Mouse (Mus musculus) brain, embryonic 14.5 days (tissue): ENCODE data around the gene Safb. TPM values are rescaled to one million over a fixed set of nuclear protein-coding genes. Genes with fewer than 3 reads are reported as not detected.

ENCODE experiments used
- DNase-seq: peaks from one replicate; pipeline ENCODE4 v3.0.0-alpha.2; 2011; ENCODE audit warnings: low read depth
- CTCF ChIP-seq: fragments of 200-500 bp; IDR thresholded peaks from 2 replicates; pipeline ENCODE4 v1.5.1; 2012; ENCODE audit warnings: inconsistent platforms, mild to moderate bottlenecking, moderate library complexity, borderline replicate concordance; ENCODE audit not compliant: insufficient read depth, insufficient read length; ENCODE audit errors: extremely low read depth
- POLR2A ChIP-seq: fragments of 200-500 bp; IDR thresholded peaks from 2 replicates; pipeline ENCODE4 v1.6.1; 2012; ENCODE audit warnings: mild to moderate bottlenecking, inconsistent platforms, borderline replicate concordance; ENCODE audit not compliant: poor library complexity, insufficient read depth, insufficient read length, severe bottlenecking; ENCODE audit errors: extremely low read depth
- polyA plus RNA-seq: library from polyadenylated mRNA; depleted of rRNA; stranded (reverse); fragments of >200 nt; gene quantifications from 2 replicates; pipeline ENCODE4 v1.2.3, GENCODE M21; 2012

Safb gene
- polyA plus RNA-seq, 1 experiment: 173 TPM

DNA sequence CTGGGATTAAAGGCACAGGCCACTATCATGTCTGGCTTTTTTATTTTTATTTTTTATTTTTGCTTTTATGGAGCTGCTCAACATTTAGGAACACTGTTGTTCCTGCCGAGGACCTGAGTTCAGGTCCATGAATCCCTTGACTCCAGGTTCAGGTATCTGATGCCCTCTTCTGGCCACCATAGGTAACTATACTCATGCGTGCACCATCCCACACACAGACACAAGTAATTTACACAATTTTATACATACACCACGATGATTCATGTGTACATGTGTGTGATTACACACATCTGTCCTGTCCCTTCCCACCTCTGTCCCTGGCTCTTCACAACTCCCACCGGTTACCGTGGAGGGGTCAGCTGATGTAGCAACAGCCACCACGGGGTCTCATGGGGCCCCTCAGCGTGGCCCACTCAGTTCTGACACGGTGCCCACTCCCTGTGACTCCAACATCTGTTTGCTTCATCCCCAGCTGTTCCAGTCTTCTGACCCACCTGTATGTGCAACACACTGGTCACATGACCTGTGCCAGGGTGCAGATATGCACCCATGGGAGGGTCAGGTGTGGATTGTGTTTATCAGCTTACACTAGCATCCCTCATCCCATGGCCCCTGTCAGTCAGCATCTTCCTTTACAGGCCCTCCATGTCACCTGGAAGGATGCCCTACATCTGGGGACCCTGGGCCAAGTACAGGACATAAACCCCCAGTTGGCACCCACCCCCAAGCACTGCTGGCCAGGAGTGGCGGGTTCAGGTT lies 36.6 kb upstream of the Safb start:
- TF ChIP-seq CTCF (peak; percentile 39; the same call in 1 of the 2 replicates), POLR2A (no peak)
- peak; percentile 38 for DNase-seq

DNA sequence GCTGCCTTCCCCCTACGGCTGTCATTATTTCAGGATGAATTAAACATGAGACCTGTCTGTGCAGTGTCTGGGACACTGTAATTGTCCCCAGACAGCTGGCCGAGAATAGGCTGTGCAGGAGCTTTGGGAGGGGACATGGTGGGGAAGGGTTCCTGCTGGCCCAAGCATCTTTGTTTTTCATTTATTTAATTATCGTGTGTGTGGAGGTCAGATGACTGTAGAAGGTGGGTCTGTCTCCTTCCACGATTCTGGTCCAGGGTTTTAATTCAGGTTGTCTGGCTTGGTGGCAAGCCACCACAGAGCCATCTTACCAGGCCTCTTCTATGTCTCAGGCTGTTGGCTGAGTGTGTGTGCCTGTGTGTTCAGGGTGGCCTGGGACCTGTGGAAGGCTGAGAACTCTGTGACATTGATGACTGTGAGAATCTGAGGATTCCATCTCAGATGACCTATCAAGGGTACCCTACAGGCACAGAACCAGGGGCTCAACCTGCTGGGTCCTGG lies 36.0 kb upstream of the Safb start:
- peak; percentile 70 for DNase-seq
- TF ChIP-seq CTCF: no peak
- no peak for TF ChIP-seq POLR2A

DNA sequence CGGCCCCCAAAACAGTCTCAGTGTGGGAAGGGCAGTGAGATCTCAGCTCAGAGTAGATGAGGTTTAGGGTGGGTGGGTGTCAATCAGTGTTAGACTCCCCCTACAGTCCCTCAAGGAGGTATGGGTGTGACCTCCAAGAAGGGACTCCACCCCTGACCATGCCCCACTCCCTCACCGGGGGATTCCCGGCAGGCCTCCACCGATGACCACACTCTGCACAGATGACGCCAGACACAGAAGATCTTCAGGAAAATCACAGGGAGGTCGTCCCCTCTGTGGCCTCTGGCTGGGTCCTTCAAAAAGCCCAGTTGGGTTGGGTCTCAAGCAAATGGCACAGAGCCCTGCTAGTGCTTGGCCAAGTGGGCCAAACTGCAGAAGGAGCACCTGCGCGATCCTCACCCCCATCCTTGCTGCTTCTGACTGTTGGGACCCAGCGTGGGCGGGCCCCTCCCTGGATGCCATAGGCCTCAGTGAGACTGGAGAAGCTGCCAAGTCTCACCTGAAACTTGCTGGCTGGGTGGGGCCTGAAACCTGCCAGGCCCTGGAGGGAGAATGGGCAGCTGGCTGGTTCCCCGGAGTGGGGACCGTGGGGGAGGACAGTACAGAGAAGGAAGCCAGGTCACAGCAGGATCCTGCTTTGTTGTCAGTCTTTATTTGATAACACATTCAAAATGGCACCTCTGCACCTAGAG lies 33.7 kb upstream of the Safb start:
- no peak for DNase-seq

DNA sequence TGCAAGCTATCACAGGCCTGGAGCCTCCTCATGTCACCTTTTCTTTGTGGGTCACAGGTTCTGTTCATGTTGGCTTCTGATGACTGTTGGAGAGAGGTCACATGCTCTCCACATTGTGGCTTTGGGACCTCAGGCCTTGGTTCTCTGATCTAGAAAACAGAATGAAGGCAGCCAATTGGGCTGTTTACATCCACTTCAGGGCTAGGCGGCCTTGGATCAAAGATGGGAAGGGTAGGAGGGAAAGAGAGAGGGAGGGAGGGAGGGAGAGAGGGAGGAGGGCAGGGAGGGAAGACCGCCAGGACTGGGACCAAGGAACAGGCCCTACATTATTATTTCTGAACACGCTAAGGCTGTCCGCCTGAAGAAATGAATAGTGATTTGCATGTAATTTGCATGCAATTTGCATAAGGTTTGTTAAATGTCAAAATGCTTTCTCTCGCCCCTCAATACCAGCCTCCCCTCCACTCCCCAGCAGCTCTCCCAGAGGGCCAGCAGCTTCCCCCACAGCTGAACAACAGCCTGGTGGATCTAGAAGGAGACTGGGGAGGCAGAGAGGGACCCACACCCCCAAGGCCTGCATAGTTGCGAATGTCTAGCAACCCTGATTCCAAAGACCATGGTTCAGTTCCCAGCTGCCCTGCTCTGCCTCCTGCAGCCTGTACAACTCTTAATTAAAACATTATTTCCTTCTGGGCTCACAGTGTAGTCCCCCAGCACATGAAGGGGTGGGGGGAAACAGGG lies 32.6 kb upstream of the Safb start:
- peak; percentile 97 for DNase-seq
- no peak for TF ChIP-seq CTCF
- no peak for TF ChIP-seq POLR2A

More for the DNA sequence above, 33.7 kb upstream of the Safb start:
- TF ChIP-seq POLR2A (no peak), CTCF (no peak)

DNA sequence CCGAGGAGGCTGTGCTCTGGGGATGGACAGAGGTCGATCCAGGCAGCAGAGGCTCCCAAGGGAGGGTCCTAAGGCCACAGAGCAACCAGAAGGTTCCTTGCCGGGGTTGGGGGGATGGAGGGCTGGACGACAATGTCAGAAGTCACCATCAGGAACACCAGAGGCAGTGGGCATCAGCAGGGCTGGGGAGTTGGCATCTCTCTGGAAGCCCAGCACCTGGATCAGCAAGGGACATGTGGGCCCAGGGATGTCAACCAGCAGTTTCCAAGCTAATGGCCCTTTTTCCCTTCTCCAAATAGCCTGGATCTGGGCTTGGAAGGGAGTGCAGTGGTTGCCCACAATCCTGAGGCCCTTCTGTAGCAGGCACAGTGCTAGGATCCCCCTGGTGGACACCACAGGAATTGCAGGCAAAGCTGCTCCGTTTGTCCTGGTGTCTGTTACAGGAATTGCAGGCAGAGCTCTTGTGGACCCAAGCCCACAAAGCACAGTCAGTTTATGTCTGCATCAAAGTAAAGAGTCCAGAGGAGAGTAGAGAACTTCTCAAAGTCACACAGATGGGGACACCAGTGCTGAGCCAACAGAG lies 31.8 kb upstream of the Safb start:
- TF ChIP-seq POLR2A (no peak), CTCF (peak; percentile 99)
- peak; percentile 91 for DNase-seq

DNA sequence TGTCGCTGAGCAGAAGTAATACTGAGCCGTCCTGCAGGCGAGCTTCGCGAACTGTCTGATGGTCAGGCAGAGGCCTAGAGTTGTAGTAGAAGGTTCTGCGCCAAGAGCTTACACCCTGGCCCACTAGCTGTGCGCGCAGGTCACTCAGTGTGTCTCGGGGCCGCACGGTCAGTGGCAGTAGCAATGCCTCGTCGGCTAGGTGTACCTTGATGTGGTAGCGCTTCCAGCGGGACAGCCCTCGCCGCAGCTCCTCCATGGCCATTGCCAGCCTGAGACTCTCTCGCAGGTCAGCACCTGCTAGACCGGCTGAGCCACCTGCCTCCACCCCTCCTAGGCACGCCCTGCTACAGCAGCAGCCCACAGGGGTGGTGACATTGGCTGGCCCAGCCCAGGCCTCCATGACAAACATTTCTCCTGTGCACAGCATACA lies 30.5 kb upstream of the Safb start, which contains the start of gene Gm20219:
Gene Gm20219, minus strand, starts transcription at position 266 of the 430 bp plus-strand sequence.
- TF ChIP-seq POLR2A (no peak), CTCF (no peak)
- no peak for DNase-seq

DNA sequence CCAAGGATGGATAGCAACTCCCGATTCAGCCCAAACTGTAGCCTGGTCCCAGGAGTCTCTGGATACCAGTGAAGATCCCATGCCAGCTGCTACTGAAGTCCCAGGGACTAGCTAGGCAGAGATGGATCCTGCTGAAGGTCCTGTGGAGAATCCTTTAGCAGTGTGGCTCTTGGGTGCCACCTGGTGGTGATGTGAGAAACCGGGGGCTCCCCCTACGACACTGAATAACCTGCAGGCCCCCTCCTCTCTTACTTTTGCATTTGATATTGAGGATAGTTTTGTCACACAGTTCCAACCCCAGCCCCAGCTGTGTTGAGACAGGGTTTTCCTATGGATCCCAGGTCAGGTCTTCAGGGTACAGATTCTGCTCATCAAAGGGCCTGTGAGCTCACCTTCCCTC lies 26.2 kb upstream of the Safb start:
- DNase-seq: peak; percentile 83
- TF ChIP-seq POLR2A (no peak), CTCF (peak; percentile 93)

DNA sequence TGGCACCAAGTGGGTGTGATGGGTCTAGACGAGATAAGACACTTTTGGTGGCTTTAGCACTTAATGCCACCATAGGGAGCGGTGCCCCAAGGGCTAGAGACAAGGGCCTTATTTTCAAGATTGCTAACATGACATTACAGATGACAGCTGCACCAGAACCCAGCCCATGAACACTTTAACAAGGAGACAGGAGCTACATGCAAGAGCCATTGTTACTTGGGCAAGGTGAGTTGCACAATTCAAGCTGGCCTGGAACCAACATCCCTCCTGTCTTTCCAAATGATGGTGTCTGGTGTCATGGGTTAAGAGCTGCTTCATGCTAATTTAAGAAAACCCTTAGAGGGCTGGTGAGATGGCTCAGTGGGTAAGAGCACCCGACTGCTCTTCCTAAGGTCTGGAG lies 25.2 kb upstream of the Safb start:
- TF ChIP-seq POLR2A (no peak), CTCF (no peak)
- no peak for DNase-seq

DNA sequence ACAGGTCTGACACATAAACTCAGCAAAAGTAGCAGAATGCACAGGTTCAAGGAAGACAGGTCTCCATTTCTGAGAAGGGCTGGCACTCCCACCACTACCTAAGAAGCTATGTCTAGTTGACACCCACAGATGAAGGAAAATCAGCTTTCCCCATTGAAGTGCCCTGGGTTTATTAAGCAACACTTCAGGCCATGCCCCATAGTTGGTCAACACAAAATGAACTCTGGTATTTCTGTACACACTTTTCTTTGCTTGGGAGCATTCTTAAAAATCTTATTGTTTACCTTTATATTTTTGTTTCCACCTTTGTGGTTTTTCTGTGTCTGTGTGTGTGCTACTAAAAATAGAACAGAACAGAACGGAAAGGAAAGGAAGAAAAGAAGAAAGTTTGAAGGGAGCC lies 24.5 kb upstream of the Safb start:
- no peak for DNase-seq
- TF ChIP-seq POLR2A (no peak), CTCF (no peak)

DNA sequence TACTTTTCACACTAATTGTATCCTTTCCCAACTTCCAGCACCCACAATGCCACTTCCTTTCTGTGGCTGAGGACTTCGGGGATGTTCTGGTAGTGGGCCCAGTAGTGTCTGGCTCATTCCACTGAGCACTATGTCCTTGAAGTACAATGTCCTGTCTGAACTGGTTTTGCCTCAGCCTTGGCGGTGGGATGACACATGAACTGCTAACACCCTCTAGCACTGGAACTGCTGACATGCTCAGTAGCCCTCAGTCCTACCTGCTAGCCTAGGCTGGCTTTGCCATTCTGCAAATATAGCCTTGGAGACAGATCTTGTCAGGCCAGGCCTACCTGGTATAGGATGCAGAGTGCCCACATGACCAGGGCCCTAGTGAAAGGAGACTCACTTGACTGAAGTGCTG lies 22.8 kb upstream of the Safb start:
- TF ChIP-seq POLR2A (no peak), CTCF (no peak)
- DNase-seq: no peak
